Mouse (Mus musculus): ENCODE measurements around the gene Cbwd1. TPM values are rescaled to one million over a fixed set of nuclear protein-coding genes. Genes with fewer than 3 reads are reported as not detected.

Gene Cbwd1
- polyA plus RNA-seq, 1 experiment from 2014 or later = 23.6 TPM

DNA sequence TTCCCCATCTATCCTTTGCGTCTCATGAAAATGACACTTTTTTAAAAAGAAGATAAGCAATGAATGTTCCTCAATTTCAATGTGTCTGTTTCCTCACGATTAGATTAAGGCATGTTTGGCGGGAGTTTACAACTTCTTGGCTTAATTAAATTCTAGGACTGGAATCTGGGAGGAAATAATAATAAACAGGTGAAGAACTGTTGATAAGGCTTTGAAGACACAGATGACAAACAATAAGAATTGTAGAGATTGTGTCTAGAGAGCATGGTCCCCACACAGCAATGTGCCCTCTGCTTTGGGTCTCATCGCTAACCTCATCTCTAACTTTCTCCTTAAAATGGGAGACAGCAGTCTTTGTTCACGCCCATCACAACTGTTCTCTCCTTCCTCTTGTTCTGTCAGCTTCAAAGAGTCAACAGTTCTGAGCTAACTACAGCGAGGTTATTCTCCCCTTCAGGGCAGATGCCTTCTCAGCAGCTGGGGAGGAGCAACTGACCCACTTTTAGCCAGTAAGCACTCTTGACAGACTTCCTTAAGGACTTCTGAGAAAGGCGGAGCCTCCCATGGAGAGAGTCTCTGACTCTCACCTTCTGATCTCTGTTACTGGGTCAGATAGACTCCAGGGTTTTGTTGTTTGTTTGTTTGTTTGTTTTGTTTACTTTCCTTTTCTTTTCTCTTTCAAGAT, 28.9 kb upstream of the Cbwd1 start:
- no peaks in the 10 kb centered on the region for H3K27me3 ChIP-seq (ENCODE audit: low read depth, poor library complexity, severe bottlenecking)
- no peaks in the 10 kb centered on the region for H3K36me3 ChIP-seq
- no peak overlapping the region for H3K4me3 ChIP-seq
- WGBS = 70% methylated on average over 7 of the region's 7 CpGs
- H3K27ac ChIP-seq = no peak overlapping the region
- peaks cover 9% of the 10 kb centered on the region for H3K4me1 ChIP-seq
- H3K9me3 ChIP-seq (replicated peaks) = no peaks in the 10 kb centered on the region
- DNase-seq (ENCODE audit: low spot score) = no peak

GRCm38 (mm10) chr19:24988831-24989230, 27.4 kb upstream of the Cbwd1 start:
- Histone ChIP-seq H3K27me3 (ENCODE audit: low read depth, poor library complexity, severe bottlenecking) (no peaks in the 10 kb centered on the region), H3K4me1 (no peaks in the 10 kb centered on the region), H3K4me3 (no peak overlapping the region), H3K9me3 (replicated peaks) (no peaks in the 10 kb centered on the region), H3K36me3 (no peaks in the 10 kb centered on the region), H3K27ac (no peak overlapping the region)
- 84% methylated on average over 5 of the region's 5 CpGs for WGBS
- no peak for DNase-seq (ENCODE audit: low spot score)

DNA sequence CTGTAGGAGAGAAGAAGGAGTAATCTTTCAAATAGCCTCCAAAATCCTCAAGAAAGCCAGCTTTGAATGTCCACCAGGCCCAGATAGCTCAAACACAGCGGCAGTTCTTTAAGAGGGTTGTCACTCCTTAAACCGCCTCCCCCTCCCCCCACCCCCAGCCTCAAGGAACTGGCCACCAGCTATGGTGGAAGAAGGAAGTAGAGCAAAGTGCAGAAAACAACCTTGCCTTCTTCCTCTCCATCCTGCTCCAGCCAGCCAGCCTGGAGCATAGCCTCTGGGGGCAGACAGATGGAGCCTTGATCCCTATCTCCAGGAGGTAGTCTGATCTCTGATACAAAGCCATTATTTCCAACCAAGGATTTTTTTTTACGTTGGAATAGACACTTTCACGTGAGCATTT, 25.9 kb upstream of the Cbwd1 start:
- Histone ChIP-seq H3K4me3 (no peak overlapping the region), H3K36me3 (no peaks in the 10 kb centered on the region), H3K4me1 (no peaks in the 10 kb centered on the region), H3K9me3 (replicated peaks) (no peaks in the 10 kb centered on the region), H3K27me3 (ENCODE audit: low read depth, poor library complexity, severe bottlenecking) (no peaks in the 10 kb centered on the region), H3K27ac (no peak overlapping the region)
- no peak for DNase-seq (ENCODE audit: low spot score)
- WGBS = 85% methylated on average over 4 of the region's 4 CpGs

DNA sequence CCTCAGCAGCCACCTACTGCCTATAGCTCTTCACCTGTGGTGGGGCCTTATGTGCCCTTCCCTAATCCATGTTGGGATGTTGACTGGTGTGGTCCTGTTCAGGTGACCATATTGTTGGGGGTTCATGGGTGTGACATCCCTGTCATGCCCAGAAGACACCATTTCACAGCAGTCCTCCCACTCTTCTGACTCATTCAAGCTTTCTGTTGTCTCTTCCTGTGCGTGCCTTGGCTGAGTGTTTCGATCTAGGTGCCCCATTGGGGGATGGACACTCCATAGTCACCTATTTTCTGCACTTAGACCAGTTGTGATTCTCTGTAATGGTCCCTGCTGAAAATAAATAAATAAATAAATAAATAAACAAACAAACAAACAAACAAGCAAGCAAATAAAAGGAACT, 23.6 kb upstream of the Cbwd1 start:
- Histone ChIP-seq H3K27me3 (ENCODE audit: low read depth, poor library complexity, severe bottlenecking) (no peaks in the 10 kb centered on the region), H3K4me3 (no peak overlapping the region), H3K9me3 (replicated peaks) (no peaks in the 10 kb centered on the region), H3K27ac (no peak overlapping the region), H3K4me1 (no peaks in the 10 kb centered on the region), H3K36me3 (no peaks in the 10 kb centered on the region)
- 100% methylated on average over 2 of the region's 2 CpGs for WGBS
- no peak for DNase-seq (ENCODE audit: low spot score)

DNA sequence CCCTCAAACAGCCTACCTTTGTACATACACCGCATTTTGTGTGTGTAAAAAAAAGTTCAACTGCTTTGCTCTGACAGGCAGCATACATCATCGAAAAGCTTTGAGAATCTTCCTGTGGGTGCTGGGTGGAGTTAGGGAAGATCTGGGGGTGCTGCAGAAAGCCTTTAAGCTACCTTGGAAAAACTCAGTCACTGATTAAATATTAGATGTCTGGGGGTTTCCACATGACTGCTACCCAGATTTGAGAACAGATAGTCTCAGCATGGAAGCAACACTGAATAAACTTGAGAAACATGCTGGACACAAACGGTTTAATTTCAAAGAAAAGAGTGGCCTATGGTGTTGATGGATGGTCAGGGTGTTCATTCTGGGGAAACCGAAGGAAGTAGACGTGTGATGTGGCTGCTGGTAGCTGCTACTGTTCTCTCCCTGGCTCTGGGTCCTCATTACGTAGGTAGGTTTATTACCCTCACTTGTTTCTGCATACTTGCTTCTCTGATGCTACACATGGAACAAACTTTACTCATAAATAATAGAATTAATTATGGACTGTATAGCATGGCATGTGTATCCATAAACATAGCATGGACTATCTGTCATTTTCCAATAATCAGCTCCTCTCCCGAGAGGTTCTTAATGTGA, 22.6 kb upstream of the Cbwd1 start:
- no peak overlapping the region for H3K4me3 ChIP-seq
- H3K4me1 ChIP-seq = no peaks in the 10 kb centered on the region
- H3K27me3 ChIP-seq (ENCODE audit: low read depth, poor library complexity, severe bottlenecking) = no peaks in the 10 kb centered on the region
- DNase-seq (ENCODE audit: low spot score) = no peak
- 76% methylated on average over 7 of the region's 7 CpGs for WGBS
- H3K36me3 ChIP-seq = no peaks in the 10 kb centered on the region
- no peak overlapping the region for H3K27ac ChIP-seq
- no peaks in the 10 kb centered on the region for H3K9me3 ChIP-seq (replicated peaks)

DNA sequence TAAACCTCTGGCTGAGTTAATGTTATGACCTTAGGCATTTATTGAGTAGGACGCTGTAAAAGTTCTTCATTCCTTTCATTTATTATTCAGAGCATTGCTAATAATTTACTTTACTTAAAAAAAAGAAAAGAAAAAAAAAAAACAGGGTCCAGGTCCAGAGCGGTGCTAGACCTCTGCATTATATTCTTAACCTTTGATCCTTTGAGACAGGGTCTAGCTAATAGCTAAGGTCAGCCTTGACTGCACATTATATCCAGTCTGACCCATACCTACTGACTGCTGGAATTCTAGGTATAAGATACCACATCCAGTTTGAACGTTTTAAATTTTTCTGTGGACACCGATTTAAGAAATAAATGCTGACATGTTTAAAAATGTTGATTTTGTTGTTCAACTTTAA, 21.6 kb upstream of the Cbwd1 start:
- H3K9me3 ChIP-seq (replicated peaks) = no peaks in the 10 kb centered on the region
- H3K27ac ChIP-seq = no peak overlapping the region
- H3K4me1 ChIP-seq = no peaks in the 10 kb centered on the region
- H3K27me3 ChIP-seq (ENCODE audit: low read depth, poor library complexity, severe bottlenecking) = no peaks in the 10 kb centered on the region
- DNase-seq (ENCODE audit: low spot score) = no peak
- H3K4me3 ChIP-seq = no peak overlapping the region
- 89% methylated on average over 4 of the region's 4 CpGs for WGBS
- no peaks in the 10 kb centered on the region for H3K36me3 ChIP-seq

DNA sequence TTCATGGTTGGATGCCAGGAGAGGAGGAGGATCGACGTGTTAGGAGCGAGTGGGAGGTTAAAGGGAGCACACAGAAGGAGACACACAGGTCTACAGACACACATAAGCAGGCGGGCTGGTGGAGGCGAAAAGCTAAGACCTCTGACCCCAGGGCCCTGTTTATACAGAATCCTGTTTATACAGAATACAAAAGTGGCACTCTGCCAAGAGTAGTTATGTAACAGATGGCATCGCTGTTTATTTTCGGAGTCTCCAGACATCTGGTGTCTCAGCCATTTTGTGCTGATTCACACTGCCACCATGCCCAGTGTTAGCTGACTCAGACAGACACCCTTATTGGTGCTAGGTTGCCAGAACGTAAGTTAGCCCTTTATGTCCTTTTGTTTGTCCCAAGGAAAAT, 19.9 kb upstream of the Cbwd1 start:
- Histone ChIP-seq H3K27me3 (ENCODE audit: low read depth, poor library complexity, severe bottlenecking) (no peaks in the 10 kb centered on the region), H3K4me3 (no peak overlapping the region), H3K9me3 (replicated peaks) (no peaks in the 10 kb centered on the region), H3K36me3 (no peaks in the 10 kb centered on the region), H3K4me1 (no peaks in the 10 kb centered on the region), H3K27ac (no peak overlapping the region)
- WGBS = 88% methylated on average over 8 of the region's 8 CpGs
- DNase-seq (ENCODE audit: low spot score) = no peak

DNA sequence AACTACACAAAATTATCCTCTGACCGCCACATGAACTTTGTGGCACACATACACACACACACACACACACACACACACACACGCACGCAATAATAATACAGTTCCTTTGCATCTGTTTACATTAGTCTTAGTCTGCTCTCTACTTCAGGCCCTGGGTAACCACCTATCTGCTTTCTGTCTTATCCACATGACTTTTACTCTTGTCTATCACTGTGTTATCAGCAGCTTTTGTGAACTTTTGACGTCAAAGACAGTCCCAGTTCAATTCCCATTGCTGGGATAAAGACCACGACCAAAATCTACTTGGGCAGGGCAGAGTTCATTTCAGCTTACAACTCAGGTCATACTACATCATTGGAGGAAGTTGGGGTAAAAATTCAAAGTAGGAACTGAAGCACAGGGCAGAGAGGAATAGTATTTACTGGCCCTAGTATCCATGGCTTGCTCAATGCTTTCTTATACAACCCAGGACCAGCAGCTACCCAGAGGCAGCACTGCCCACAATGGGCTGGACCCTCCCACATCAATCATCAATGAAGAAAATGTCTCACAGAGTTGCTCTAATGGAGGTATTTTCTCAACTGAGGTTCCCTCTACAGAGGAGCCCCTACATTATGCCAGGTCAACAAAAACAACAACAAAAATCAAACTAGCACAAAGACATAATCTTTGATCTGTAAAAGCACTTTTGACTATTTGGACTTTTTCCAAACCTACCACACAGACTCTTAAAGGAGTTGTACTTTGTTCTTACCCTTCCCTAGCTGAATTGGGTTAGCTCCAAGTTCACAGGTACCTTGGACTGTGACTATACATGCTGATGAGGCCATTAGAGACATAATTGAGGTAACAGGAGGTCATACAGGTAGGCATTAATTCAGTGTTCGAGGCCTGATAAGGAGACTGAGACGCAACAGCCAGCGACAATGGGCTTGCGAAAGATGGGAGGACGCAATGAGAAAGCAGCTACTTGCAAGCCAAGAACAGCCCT, 17.7 kb upstream of the Cbwd1 start:
- no peak overlapping the region for H3K4me3 ChIP-seq
- no peaks in the 10 kb centered on the region for H3K27me3 ChIP-seq (ENCODE audit: low read depth, poor library complexity, severe bottlenecking)
- 93% methylated on average over 10 of the region's 10 CpGs for WGBS
- no peaks in the 10 kb centered on the region for H3K36me3 ChIP-seq
- no peak for DNase-seq (ENCODE audit: low spot score)
- H3K4me1 ChIP-seq = no peaks in the 10 kb centered on the region
- H3K9me3 ChIP-seq (replicated peaks) = no peaks in the 10 kb centered on the region
- no peak overlapping the region for H3K27ac ChIP-seq

GRCm38 (mm10) chr19:24977991-24978390, 16.6 kb upstream of the Cbwd1 start:
- 73% methylated on average over 11 of the region's 11 CpGs for WGBS
- no peak for DNase-seq (ENCODE audit: low spot score)
- Histone ChIP-seq H3K9me3 (replicated peaks) (no peaks in the 10 kb centered on the region), H3K27me3 (ENCODE audit: low read depth, poor library complexity, severe bottlenecking) (no peaks in the 10 kb centered on the region), H3K4me1 (no peaks in the 10 kb centered on the region), H3K27ac (no peak overlapping the region), H3K36me3 (no peaks in the 10 kb centered on the region), H3K4me3 (no peak overlapping the region)

GRCm38 (mm10) chr19:24972701-24973390, 11.4 kb upstream of the Cbwd1 start:
- no peaks in the 10 kb centered on the region for H3K27me3 ChIP-seq (ENCODE audit: low read depth, poor library complexity, severe bottlenecking)
- H3K9me3 ChIP-seq (replicated peaks) = no peaks in the 10 kb centered on the region
- no peak overlapping the region for H3K4me3 ChIP-seq
- H3K4me1 ChIP-seq = no peaks in the 10 kb centered on the region
- no peak overlapping the region for H3K27ac ChIP-seq
- H3K36me3 ChIP-seq = no peaks in the 10 kb centered on the region
- 89% methylated on average over 3 of the region's 3 CpGs for WGBS
- no peak for DNase-seq (ENCODE audit: low spot score)

GRCm38 (mm10) chr19:24971307-24971706, 9.9 kb upstream of the Cbwd1 start:
- Histone ChIP-seq H3K27ac (no peak overlapping the region), H3K4me1 (no peaks in the 10 kb centered on the region), H3K36me3 (no peaks in the 10 kb centered on the region), H3K27me3 (ENCODE audit: low read depth, poor library complexity, severe bottlenecking) (no peaks in the 10 kb centered on the region), H3K4me3 (no peak overlapping the region), H3K9me3 (replicated peaks) (no peaks in the 10 kb centered on the region)
- WGBS = 83% methylated on average over 7 of the region's 7 CpGs
- DNase-seq (ENCODE audit: low spot score) = no peak

DNA sequence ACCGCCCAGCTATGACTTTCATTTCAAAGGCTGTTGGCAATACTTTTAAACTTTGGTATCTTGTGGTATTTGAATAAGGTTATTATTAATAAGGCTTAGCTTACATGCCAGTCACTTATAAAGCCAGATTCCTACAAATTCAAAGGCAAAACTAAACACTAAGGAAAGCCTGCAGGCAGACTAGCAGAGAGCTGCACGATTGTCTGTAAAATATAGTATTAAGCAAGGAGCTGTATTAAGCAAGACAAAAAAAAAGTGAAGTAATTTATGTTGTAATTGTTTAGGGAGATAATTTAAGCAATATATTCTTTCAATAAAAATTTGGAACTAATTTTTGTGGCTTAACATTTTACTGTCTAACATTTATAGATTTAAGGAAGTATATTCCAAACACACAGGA, 5.5 kb upstream of the Cbwd1 start:
- H3K4me3 ChIP-seq = no peak overlapping the region
- 86% methylated on average over 2 of the region's 2 CpGs for WGBS
- H3K36me3 ChIP-seq = no peaks in the 10 kb centered on the region
- no peak overlapping the region for H3K27ac ChIP-seq
- no peaks in the 10 kb centered on the region for H3K27me3 ChIP-seq (ENCODE audit: low read depth, poor library complexity, severe bottlenecking)
- no peak for DNase-seq (ENCODE audit: low spot score)
- H3K9me3 ChIP-seq (replicated peaks) = no peaks in the 10 kb centered on the region
- H3K4me1 ChIP-seq = no peaks in the 10 kb centered on the region
